Mouse (Mus musculus): Measurements from ENCODE around the gene Polm. TPM values are rescaled to one million over a fixed set of nuclear protein-coding genes. Genes with fewer than 3 reads are reported as not detected.

Gene Polm
- polyA plus RNA-seq, 1 experiment: 37.7 TPM

- Histone ChIP-seq H3K27ac (ENCODE audit: insufficient read depth, low read depth, low read length) (no peak overlapping the region), H3K4me3 (ENCODE audit: low read depth, low read length) (no peak overlapping the region), H3K27me3 (ENCODE audit: control insufficient read depth, insufficient read depth, low read length) (peaks cover 2% of the 10 kb centered on the region; the same call in 1 of the 2 replicates), H3K36me3 (ENCODE audit: control insufficient read depth, insufficient read depth, low read length) (no peaks in the 10 kb centered on the region), H3K4me1 (ENCODE audit: control insufficient read depth, insufficient read depth, insufficient read length, low read length) (no peaks in the 10 kb centered on the region)
- 84% methylated on average over 8 of the region's 8 CpGs for WGBS
- TF ChIP-seq POLR2A (IDR thresholded peaks at IDR 0.05; ENCODE audit: low read depth, low read length): no peak
- TF ChIP-seq CTCF (IDR thresholded peaks at IDR 0.05; ENCODE audit: extremely low read depth, insufficient read length, insufficient replicate concordance, low read depth, low read length): no peak
These were observed 18.8 kb upstream of the Polm start for GRCm38 (mm10) chr11:5856479-5857130.

GRCm38 (mm10) chr11:5855902-5856301, 18.1 kb upstream of the Polm start:
- H3K27ac ChIP-seq (ENCODE audit: insufficient read depth, low read depth, low read length): no peak overlapping the region; the same call in 1 of the 2 replicates
- H3K27me3 ChIP-seq (ENCODE audit: control insufficient read depth, insufficient read depth, low read length): no peaks in the 10 kb centered on the region
- WGBS: 66% methylated on average over 7 of the region's 7 CpGs
- H3K36me3 ChIP-seq (ENCODE audit: control insufficient read depth, insufficient read depth, low read length): no peaks in the 10 kb centered on the region
- TF ChIP-seq POLR2A (IDR thresholded peaks at IDR 0.05; ENCODE audit: low read depth, low read length) (no peak), CTCF (IDR thresholded peaks at IDR 0.05; ENCODE audit: extremely low read depth, insufficient read length, insufficient replicate concordance, low read depth, low read length) (no peak)
- H3K4me3 ChIP-seq (ENCODE audit: low read depth, low read length): no peak overlapping the region
- no peaks in the 10 kb centered on the region for H3K4me1 ChIP-seq (ENCODE audit: control insufficient read depth, insufficient read depth, insufficient read length, low read length)

- H3K27ac ChIP-seq (ENCODE audit: insufficient read depth, low read depth, low read length): no peak overlapping the region
- H3K36me3 ChIP-seq (ENCODE audit: control insufficient read depth, insufficient read depth, low read length): no peaks in the 10 kb centered on the region
- TF ChIP-seq CTCF (IDR thresholded peaks at IDR 0.05; ENCODE audit: extremely low read depth, insufficient read length, insufficient replicate concordance, low read depth, low read length) (no peak), POLR2A (IDR thresholded peaks at IDR 0.05; ENCODE audit: low read depth, low read length) (no peak)
- H3K4me1 ChIP-seq (ENCODE audit: control insufficient read depth, insufficient read depth, insufficient read length, low read length): no peaks in the 10 kb centered on the region
- H3K27me3 ChIP-seq (ENCODE audit: control insufficient read depth, insufficient read depth, low read length): no peaks in the 10 kb centered on the region
- no peak overlapping the region for H3K4me3 ChIP-seq (ENCODE audit: low read depth, low read length)
These were observed 17.7 kb upstream of the Polm start for GRCm38 (mm10) chr11:5855481-5855880.

- no peaks in the 10 kb centered on the region for H3K27me3 ChIP-seq (ENCODE audit: control insufficient read depth, insufficient read depth, low read length)
- TF ChIP-seq CTCF (IDR thresholded peaks at IDR 0.05; ENCODE audit: extremely low read depth, insufficient read length, insufficient replicate concordance, low read depth, low read length) (no peak), POLR2A (IDR thresholded peaks at IDR 0.05; ENCODE audit: low read depth, low read length) (no peak)
These were observed 14.5 kb upstream of the Polm start for GRCm38 (mm10) chr11:5852314-5852713.

GRCm38 (mm10) chr11:5851021-5851736, 13.4 kb upstream of the Polm start:
- no peaks in the 10 kb centered on the region for H3K27me3 ChIP-seq (ENCODE audit: control insufficient read depth, insufficient read depth, low read length)
- 65% methylated on average over 4 of the region's 4 CpGs for WGBS
- no peaks in the 10 kb centered on the region for H3K36me3 ChIP-seq (ENCODE audit: control insufficient read depth, insufficient read depth, low read length)
- H3K4me3 ChIP-seq (ENCODE audit: low read depth, low read length): no peak overlapping the region
- 0 out of 2 replicates have a peak overlapping the region, but pooled peaks have one; percentile 1 for H3K27ac ChIP-seq (ENCODE audit: insufficient read depth, low read depth, low read length)
- TF ChIP-seq POLR2A (IDR thresholded peaks at IDR 0.05; ENCODE audit: low read depth, low read length): no peak
- TF ChIP-seq CTCF (IDR thresholded peaks at IDR 0.05; ENCODE audit: extremely low read depth, insufficient read length, insufficient replicate concordance, low read depth, low read length): no peak
- H3K4me1 ChIP-seq (ENCODE audit: control insufficient read depth, insufficient read depth, insufficient read length, low read length): peaks cover 5% of the 10 kb centered on the region; the same call in 1 of the 2 replicates

More at GRCm38 (mm10) chr11:5852314-5852713, 14.5 kb upstream of the Polm start:
- Histone ChIP-seq H3K4me1 (ENCODE audit: control insufficient read depth, insufficient read depth, insufficient read length, low read length) (no peaks in the 10 kb centered on the region), H3K4me3 (ENCODE audit: low read depth, low read length) (no peak overlapping the region), H3K36me3 (ENCODE audit: control insufficient read depth, insufficient read depth, low read length) (no peaks in the 10 kb centered on the region), H3K27ac (ENCODE audit: insufficient read depth, low read depth, low read length) (no peak overlapping the region)
- 65% methylated on average over 1 of the region's 1 CpGs for WGBS

- peaks cover 5% of the 10 kb centered on the region; the same call in 1 of the 2 replicates for H3K4me1 ChIP-seq (ENCODE audit: control insufficient read depth, insufficient read depth, insufficient read length, low read length)
- WGBS: 65% methylated on average over 5 of the region's 5 CpGs
- TF ChIP-seq POLR2A (IDR thresholded peaks at IDR 0.05; ENCODE audit: low read depth, low read length) (no peak), CTCF (IDR thresholded peaks at IDR 0.05; ENCODE audit: extremely low read depth, insufficient read length, insufficient replicate concordance, low read depth, low read length) (no peak)
- no peak overlapping the region for H3K4me3 ChIP-seq (ENCODE audit: low read depth, low read length)
- H3K36me3 ChIP-seq (ENCODE audit: control insufficient read depth, insufficient read depth, low read length): no peaks in the 10 kb centered on the region
- H3K27ac ChIP-seq (ENCODE audit: insufficient read depth, low read depth, low read length): no peak overlapping the region
- no peaks in the 10 kb centered on the region for H3K27me3 ChIP-seq (ENCODE audit: control insufficient read depth, insufficient read depth, low read length)
These were observed 12.6 kb upstream of the Polm start for GRCm38 (mm10) chr11:5850452-5850851.

GRCm38 (mm10) chr11:5849316-5849715, 11.5 kb upstream of the Polm start:
- Histone ChIP-seq H3K4me1 (ENCODE audit: control insufficient read depth, insufficient read depth, insufficient read length, low read length) (peaks cover 5% of the 10 kb centered on the region; the same call in 1 of the 2 replicates), H3K27me3 (ENCODE audit: control insufficient read depth, insufficient read depth, low read length) (no peaks in the 10 kb centered on the region), H3K4me3 (ENCODE audit: low read depth, low read length) (no peak overlapping the region), H3K36me3 (ENCODE audit: control insufficient read depth, insufficient read depth, low read length) (no peaks in the 10 kb centered on the region), H3K27ac (ENCODE audit: insufficient read depth, low read depth, low read length) (no peak overlapping the region)
- WGBS: 72% methylated on average over 2 of the region's 2 CpGs
- TF ChIP-seq CTCF (IDR thresholded peaks at IDR 0.05; ENCODE audit: extremely low read depth, insufficient read length, insufficient replicate concordance, low read depth, low read length): no peak
- no peak for TF ChIP-seq POLR2A (IDR thresholded peaks at IDR 0.05; ENCODE audit: low read depth, low read length)

All from small intestine, adult 2 months (tissue).